Mouse (Mus musculus): Measurements from ENCODE around the gene Tmem132d. TPM values are rescaled to one million over a fixed set of nuclear protein-coding genes. Genes with fewer than 3 reads are reported as not detected.

The Tmem132d gene
- total and polyA plus RNA-seq, 2 experiments from 2014 or later = 2.3 to 13.0 TPM

- Histone ChIP-seq H3K4me3 (ENCODE audit: low read depth, low read length) (no peak overlapping the region), H3K9ac (no peak overlapping the region), H3K4me1 (ENCODE audit: insufficient read depth) (no peaks in the 10 kb centered on the region), H3K27ac (ENCODE audit: low read depth, low read length) (no peak overlapping the region), H3K36me3 (ENCODE audit: insufficient read depth) (no peaks in the 10 kb centered on the region), H3K4me2 (ENCODE audit: low read depth) (no peak overlapping the region), H3K27me3 (ENCODE audit: insufficient read depth, low read length) (peaks cover 32% of the 10 kb centered on the region), H3K9me3 (ENCODE audit: low read length) (no peaks in the 10 kb centered on the region)
- 11% methylated on average over 9 of the region's 9 CpGs for WGBS
- ATAC-seq (no peak), DNase-seq (peak; percentile 82)
- TF ChIP-seq CTCF (IDR thresholded peaks at IDR 0.05; ENCODE audit: low read depth) = peak; percentile 80
Measured at GRCm38 (mm10) chr5:128436909-128437308, 4.0 kb upstream of the Tmem132d start.

- ATAC-seq = no peak
- H3K27ac ChIP-seq (ENCODE audit: low read depth, low read length) = no peak overlapping the region
- H3K4me2 ChIP-seq (ENCODE audit: low read depth) = no peak overlapping the region
- no peaks in the 10 kb centered on the region for H3K9me3 ChIP-seq (ENCODE audit: low read length)
- 26% methylated on average over 5 of the region's 5 CpGs for WGBS
- peak; percentile 50 for DNase-seq
- H3K4me3 ChIP-seq (ENCODE audit: low read depth, low read length) = no peak overlapping the region
- no peaks in the 10 kb centered on the region for H3K36me3 ChIP-seq (ENCODE audit: insufficient read depth)
- peaks cover 32% of the 10 kb centered on the region for H3K27me3 ChIP-seq (ENCODE audit: insufficient read depth, low read length)
- H3K4me1 ChIP-seq (ENCODE audit: insufficient read depth) = no peaks in the 10 kb centered on the region
- H3K9ac ChIP-seq = no peak overlapping the region
- no peak for TF ChIP-seq CTCF (IDR thresholded peaks at IDR 0.05; ENCODE audit: low read depth)
Measured at GRCm38 (mm10) chr5:128435683-128436082, 2.8 kb upstream of the Tmem132d start.

- TF ChIP-seq CTCF (IDR thresholded peaks at IDR 0.05; ENCODE audit: low read depth) = no peak
- Histone ChIP-seq H3K36me3 (ENCODE audit: insufficient read depth) (no peaks in the 10 kb centered on the region), H3K4me3 (ENCODE audit: low read depth, low read length) (no peak overlapping the region), H3K27me3 (ENCODE audit: insufficient read depth, low read length) (peaks cover 40% of the 10 kb centered on the region), H3K9me3 (ENCODE audit: low read length) (no peaks in the 10 kb centered on the region), H3K9ac (no peak overlapping the region), H3K27ac (ENCODE audit: low read depth, low read length) (no peak overlapping the region), H3K4me1 (ENCODE audit: insufficient read depth) (no peaks in the 10 kb centered on the region), H3K4me2 (ENCODE audit: low read depth) (no peak overlapping the region)
- WGBS = 29% methylated on average over 9 of the region's 9 CpGs
- DNase-seq (no peak), ATAC-seq (no peak)
Measured at GRCm38 (mm10) chr5:128433786-128434185, 909 bp upstream of the Tmem132d start.

GRCm38 (mm10) chr5:128432422-128432821 is 455 bp downstream of the Tmem132d start:
- no peaks in the 10 kb centered on the region for H3K9me3 ChIP-seq (ENCODE audit: low read length)
- 1% methylated on average over 37 of the region's 37 CpGs for WGBS
- H3K27ac ChIP-seq (ENCODE audit: low read depth, low read length) = no peak overlapping the region
- peaks cover 40% of the 10 kb centered on the region for H3K27me3 ChIP-seq (ENCODE audit: insufficient read depth, low read length)
- no peaks in the 10 kb centered on the region for H3K36me3 ChIP-seq (ENCODE audit: insufficient read depth)
- DNase-seq = no peak
- H3K4me2 ChIP-seq (ENCODE audit: low read depth) = peak overlapping the region; percentile 91
- H3K4me1 ChIP-seq (ENCODE audit: insufficient read depth) = no peaks in the 10 kb centered on the region
- peak; percentile 56 for ATAC-seq
- peak overlapping the region; percentile 37 for H3K9ac ChIP-seq
- TF ChIP-seq CTCF (IDR thresholded peaks at IDR 0.05; ENCODE audit: low read depth) = no peak
- H3K4me3 ChIP-seq (ENCODE audit: low read depth, low read length) = peak overlapping the region; percentile 55

GRCm38 (mm10) chr5:128424636-128425035 is 8.2 kb downstream of the Tmem132d start:
- no peak overlapping the region for H3K27ac ChIP-seq (ENCODE audit: low read depth, low read length)
- no peak for TF ChIP-seq CTCF (IDR thresholded peaks at IDR 0.05; ENCODE audit: low read depth)
- no peaks in the 10 kb centered on the region for H3K36me3 ChIP-seq (ENCODE audit: insufficient read depth)
- no peak overlapping the region for H3K4me3 ChIP-seq (ENCODE audit: low read depth, low read length)
- H3K9me3 ChIP-seq (ENCODE audit: low read length) = no peaks in the 10 kb centered on the region
- H3K4me2 ChIP-seq (ENCODE audit: low read depth) = no peak overlapping the region
- no peak for DNase-seq
- H3K4me1 ChIP-seq (ENCODE audit: insufficient read depth) = no peaks in the 10 kb centered on the region
- no peaks in the 10 kb centered on the region; the same call in 1 of the 2 replicates for H3K27me3 ChIP-seq (ENCODE audit: insufficient read depth, low read length)
- H3K9ac ChIP-seq = no peak overlapping the region
- ATAC-seq = no peak
- 82% methylated on average over 4 of the region's 4 CpGs for WGBS

GRCm38 (mm10) chr5:128424213-128424612 is 8.7 kb downstream of the Tmem132d start:
- H3K4me1 ChIP-seq (ENCODE audit: insufficient read depth) = no peaks in the 10 kb centered on the region
- no peaks in the 10 kb centered on the region; the same call in 1 of the 2 replicates for H3K27me3 ChIP-seq (ENCODE audit: insufficient read depth, low read length)
- H3K27ac ChIP-seq (ENCODE audit: low read depth, low read length) = no peak overlapping the region
- WGBS = 73% methylated on average over 2 of the region's 2 CpGs
- no peak overlapping the region for H3K4me2 ChIP-seq (ENCODE audit: low read depth)
- ATAC-seq (no peak), DNase-seq (no peak)
- H3K9ac ChIP-seq = no peak overlapping the region
- no peak for TF ChIP-seq CTCF (IDR thresholded peaks at IDR 0.05; ENCODE audit: low read depth)
- H3K4me3 ChIP-seq (ENCODE audit: low read depth, low read length) = no peak overlapping the region
- no peaks in the 10 kb centered on the region for H3K9me3 ChIP-seq (ENCODE audit: low read length)
- no peaks in the 10 kb centered on the region for H3K36me3 ChIP-seq (ENCODE audit: insufficient read depth)

- Histone ChIP-seq H3K27me3 (ENCODE audit: insufficient read depth, low read length) (no peaks in the 10 kb centered on the region; the same call in 1 of the 2 replicates), H3K9me3 (ENCODE audit: low read length) (no peaks in the 10 kb centered on the region), H3K4me3 (ENCODE audit: low read depth, low read length) (no peak overlapping the region), H3K27ac (ENCODE audit: low read depth, low read length) (no peak overlapping the region), H3K4me1 (ENCODE audit: insufficient read depth) (no peaks in the 10 kb centered on the region; the same call in 1 of the 2 replicates), H3K36me3 (ENCODE audit: insufficient read depth) (no peaks in the 10 kb centered on the region), H3K4me2 (ENCODE audit: low read depth) (no peak overlapping the region), H3K9ac (no peak overlapping the region)
- ATAC-seq (no peak), DNase-seq (no peak)
- 93% methylated on average over 2 of the region's 2 CpGs for WGBS
- no peak for TF ChIP-seq CTCF (IDR thresholded peaks at IDR 0.05; ENCODE audit: low read depth)
Measured at GRCm38 (mm10) chr5:128422090-128422489, 10.8 kb downstream of the Tmem132d start.
